Mouse (Mus musculus): Measurements from ENCODE around the gene Jmjd1c. TPM values are rescaled to one million over a fixed set of nuclear protein-coding genes. Genes with fewer than 3 reads are reported as not detected.
"Not testable (repeated sequence)": the region's sequence is repeated elsewhere in the genome, so short reads cannot be mapped to it uniquely, and the experiment has no call there.

The Jmjd1c gene
- total RNA-seq, 1 experiment from 2014 or later = 60.0 TPM

DNA sequence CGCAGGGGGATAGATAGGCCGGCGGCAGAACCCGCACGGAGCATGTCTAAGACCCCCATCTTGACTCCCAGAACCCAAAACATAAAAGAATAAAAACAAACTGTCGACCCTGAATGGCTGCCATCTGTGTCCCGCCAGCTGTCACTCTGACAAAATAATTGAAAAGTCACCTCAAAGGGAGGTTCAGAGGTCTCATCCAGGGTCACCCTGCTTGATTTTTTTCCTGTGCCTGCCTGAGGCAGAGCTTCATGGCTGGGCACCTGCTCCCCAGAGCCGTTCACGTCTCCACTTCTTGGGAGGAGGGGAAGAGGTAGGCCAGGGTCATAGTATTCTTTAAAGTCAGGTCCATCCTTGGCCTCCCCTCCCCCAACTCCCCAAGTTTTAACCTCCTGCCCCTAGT is 8.6 kb downstream of the Jmjd1c start:
- DNase-seq = no peak

- no peak for DNase-seq
These were observed 9.6 kb downstream of the Jmjd1c start for GRCm38 (mm10) chr10:67105331-67106217.

DNA sequence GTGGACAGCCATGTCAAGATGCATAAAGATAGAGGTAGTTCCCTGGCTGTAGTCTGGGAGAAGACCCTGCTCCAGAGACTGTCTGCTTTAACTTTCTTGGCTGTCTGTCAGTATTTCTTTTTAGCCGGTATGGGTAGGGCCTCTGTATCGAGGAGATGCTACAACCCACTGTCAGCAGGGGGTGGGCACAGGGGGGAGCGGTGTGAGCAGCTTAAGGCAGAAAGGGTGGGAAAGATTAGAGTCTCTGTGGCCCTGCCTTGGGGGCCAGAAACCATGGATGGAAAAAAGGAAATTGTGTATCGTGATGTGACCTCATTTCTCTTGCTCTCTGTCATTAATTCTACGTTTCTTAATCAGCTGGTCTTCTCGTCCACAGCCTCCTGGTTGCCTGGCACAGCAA is 10.5 kb downstream of the Jmjd1c start:
- no peak for DNase-seq

- DNase-seq = no peak
These were observed 11.3 kb downstream of the Jmjd1c start for GRCm38 (mm10) chr10:67107017-67107761.

GRCm38 (mm10) chr10:67108096-67108495 is 12.2 kb downstream of the Jmjd1c start:
- no peak for DNase-seq

DNA sequence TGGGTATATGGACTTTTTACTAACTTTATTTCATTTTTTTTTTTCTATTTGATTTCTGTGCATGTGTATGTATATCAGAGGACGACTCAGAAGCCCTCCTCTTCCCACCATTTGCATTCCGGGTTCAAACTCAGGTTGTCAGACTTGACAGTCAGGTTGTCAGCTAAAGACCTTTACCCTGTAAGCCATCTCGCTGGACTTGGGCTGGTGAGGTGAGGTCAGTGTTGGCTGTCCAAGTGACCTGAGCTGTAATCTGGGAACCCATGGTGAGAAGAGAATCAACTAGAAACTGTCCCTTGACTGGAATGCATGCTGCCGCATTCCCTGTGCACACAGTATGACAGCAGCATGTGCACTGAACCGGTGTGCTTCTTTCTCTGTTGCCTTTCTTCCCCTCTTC is 13.7 kb downstream of the Jmjd1c start:
- no peak for DNase-seq

- DNase-seq = no peak
These were observed 15.3 kb downstream of the Jmjd1c start for GRCm38 (mm10) chr10:67111044-67111798.

DNA sequence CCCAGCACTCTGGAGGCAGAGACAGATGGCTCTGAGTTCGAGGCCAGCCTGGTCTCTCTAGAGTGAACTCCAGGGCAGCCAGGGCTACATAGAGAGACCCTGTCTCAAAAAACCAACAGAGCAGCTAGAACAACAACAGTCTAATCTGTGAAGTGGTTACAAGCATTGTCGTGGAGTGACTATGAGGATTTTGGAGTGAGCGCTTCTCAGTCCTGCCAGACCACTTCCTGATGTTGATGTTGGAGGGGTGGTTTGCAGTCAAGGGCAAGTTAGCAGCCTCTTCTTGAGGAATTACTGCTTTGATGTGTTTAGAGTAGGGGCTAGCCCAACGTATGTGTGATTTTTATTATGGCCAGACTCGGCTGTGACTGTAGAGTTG is 15.9 kb downstream of the Jmjd1c start:
- no peak for DNase-seq

DNA sequence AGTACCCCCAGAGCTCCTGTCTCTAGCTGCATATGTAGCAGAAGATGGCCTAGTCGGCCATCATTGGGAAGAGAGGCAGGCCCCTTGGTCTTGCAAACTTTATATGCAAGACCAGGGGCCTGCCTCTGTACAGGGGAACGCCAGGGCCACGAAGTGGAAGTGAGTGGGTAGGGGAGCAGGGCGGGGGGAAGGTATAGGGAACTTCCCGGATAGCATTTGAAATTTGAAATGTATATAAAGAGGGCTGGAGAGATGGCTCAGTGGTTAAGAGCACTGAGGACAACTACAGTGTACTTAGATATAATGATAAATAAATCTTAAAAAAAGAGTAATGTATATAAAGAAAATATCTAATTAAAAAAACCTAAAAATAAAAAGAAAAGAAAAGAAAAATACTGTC is 17.0 kb downstream of the Jmjd1c start:
- not testable (repeated sequence) for DNase-seq

DNA sequence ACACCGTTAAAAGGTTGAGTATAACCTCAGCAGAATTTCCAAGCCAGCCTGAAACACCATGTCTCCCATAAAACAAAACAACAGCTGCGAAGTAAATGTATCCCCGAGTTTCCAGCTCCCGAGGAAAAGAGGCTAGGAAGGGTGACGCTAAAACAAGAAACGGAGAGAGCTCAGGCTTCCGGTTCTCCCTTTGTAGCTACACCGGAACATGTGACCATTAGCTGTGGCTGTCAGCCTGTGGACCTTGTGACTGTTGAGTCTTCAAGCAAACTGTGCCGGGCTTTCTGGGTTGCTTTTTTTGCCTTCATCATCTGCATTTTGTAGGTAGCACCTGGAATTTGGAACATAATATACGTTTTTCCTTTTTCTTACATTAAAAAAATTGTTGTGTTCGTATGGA is 17.9 kb downstream of the Jmjd1c start:
- DNase-seq = no peak

GRCm38 (mm10) chr10:67115115-67115514 is 19.2 kb downstream of the Jmjd1c start:
- no peak for DNase-seq

- no peak for DNase-seq
These were observed 19.8 kb downstream of the Jmjd1c start for GRCm38 (mm10) chr10:67115666-67116091.

GRCm38 (mm10) chr10:67116251-67116650 is 20.3 kb downstream of the Jmjd1c start:
- peak; percentile 67 for DNase-seq

- DNase-seq = no peak
These were observed 23.4 kb downstream of the Jmjd1c start for GRCm38 (mm10) chr10:67119291-67119690.

DNA sequence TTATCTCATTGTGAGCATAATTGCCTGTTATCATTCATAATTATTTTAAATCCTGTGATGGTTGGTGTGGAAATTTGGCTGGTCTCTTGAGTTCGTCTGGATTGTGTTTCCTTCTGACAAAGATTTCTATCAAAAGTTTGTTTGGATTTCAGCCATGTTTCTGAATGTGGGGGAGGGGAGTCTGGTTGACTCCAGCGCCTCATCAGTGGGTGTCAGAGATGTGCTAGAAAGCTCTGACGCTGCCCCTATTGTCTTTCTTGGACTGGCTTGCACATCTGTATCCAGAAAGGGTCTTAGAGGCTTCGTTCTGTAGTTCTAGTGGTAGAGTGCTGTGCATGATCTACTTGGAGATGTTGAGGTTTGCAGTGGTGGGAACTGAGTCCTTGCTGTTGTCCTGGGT is 24.3 kb downstream of the Jmjd1c start:
- DNase-seq = no peak

GRCm38 (mm10) chr10:67120640-67121039 is 24.7 kb downstream of the Jmjd1c start:
- no peak for DNase-seq

DNA sequence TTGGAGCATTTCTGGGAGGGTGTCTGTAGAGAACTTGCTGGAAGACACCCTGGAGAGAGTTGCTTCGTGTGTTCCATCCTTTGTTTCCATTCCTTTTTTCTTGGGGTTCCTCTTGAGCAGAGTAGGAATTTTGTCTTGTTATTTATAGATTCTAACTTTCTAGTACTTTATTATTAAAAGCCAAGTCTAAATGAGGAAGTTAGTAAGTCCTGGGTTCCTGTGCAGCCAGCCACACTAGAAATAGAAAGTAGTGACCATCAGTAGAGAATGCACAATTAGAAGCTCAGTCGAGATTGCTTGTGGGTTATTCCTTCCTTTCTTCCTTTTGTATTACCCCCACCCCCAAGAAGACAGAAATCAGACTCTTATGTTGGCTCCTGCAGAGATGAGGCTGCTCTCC is 27.8 kb downstream of the Jmjd1c start:
- no peak for DNase-seq

DNA sequence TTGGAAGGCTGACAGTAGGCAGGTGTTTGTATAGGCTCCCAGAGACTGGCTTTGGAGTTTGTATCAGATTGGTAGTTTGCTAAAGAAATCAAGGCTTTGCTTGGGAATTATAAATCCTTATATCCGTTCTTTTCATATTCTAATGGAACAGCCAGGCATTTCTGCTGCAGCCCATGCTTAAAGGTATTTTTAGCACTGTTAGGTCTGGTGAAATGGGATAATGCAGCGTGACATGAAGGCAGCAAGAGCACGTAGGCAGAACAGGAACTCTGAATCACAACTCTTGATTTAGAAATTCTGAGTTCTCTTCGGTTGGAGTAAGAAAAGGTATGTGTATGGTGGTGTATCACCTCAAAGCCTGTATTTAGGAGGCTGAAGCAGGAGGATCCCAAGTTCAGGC is 28.2 kb downstream of the Jmjd1c start:
- DNase-seq = no peak

- peak; percentile 34 for DNase-seq
These were observed 30.3 kb downstream of the Jmjd1c start for GRCm38 (mm10) chr10:67126061-67126858.

GRCm38 (mm10) chr10:67126859-67127758 is 31.2 kb downstream of the Jmjd1c start:
- peak; percentile 55 for DNase-seq

DNA sequence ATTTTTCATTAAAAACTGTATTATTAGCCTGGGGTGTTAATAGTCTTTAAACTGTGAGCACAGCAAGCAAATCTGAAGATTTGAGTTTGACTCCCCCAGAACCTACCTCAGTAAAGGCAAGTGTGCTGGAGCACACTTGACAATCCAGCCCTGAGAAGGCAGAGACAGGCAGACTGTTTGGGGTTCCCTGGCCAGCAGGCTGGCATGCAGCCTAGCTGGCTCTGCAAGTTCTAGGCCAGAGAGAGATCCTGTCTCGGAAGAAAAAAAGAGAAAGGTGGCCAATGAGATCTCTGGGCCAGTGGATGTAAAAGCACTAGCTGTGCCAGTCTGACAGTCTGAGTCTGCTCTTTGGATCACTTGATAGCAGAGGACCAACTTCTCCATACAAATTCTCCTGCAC is 33.6 kb downstream of the Jmjd1c start:
- DNase-seq = peak; percentile 18

Measured in adrenal gland, postnatal 25 days (tissue).